Mouse (Mus musculus) adrenal gland, postnatal 4 days (tissue): ENCODE results near the gene Alox5ap. TPM values are rescaled to one million over a fixed set of nuclear protein-coding genes. Genes with fewer than 3 reads are reported as not detected.
A peak's percentile ranks its signal among the peaks of the same experiment; 100 is the strongest.

Source experiments
- DNase-seq, 2 experiments: peaks; one replicate each; pipeline ENCODE4 v3.0.0; 2021 to 2022; ENCODE audit warnings: low spot score in 2 of 2, mixed read lengths in 2 of 2
- total RNA-seq, 2 experiments: library from RNA; stranded (reverse); gene quantifications; 2 replicates each; pipeline ENCODE4 v1.2.3; 2021

Alox5ap gene
- total RNA-seq, 2 experiments from 2014 or later, result 9.6 to 12.8 TPM

- no peak for DNase-seq
Observed at GRCm38 (mm10) chr5:149298234-149298633, 33.7 kb downstream of the Alox5ap start.

GRCm38 (mm10) chr5:149312884-149313652, 48.5 kb downstream of the Alox5ap start:
- DNase-seq, result no peak

- no peak for DNase-seq
Observed at GRCm38 (mm10) chr5:149314514-149315081, 50.0 kb downstream of the Alox5ap start.

GRCm38 (mm10) chr5:149316926-149317325, 52.4 kb downstream of the Alox5ap start:
- DNase-seq, result no peak

- DNase-seq, result no peak
Observed at GRCm38 (mm10) chr5:149319874-149320323, 55.3 kb downstream of the Alox5ap start.

GRCm38 (mm10) chr5:149320534-149321482, 56.2 kb downstream of the Alox5ap start:
- DNase-seq, result peak in 1 of 2 experiments; percentile 14

- no peak for DNase-seq
Observed at GRCm38 (mm10) chr5:149321909-149322841, 57.6 kb downstream of the Alox5ap start.

GRCm38 (mm10) chr5:149322938-149323553, 58.5 kb downstream of the Alox5ap start:
- DNase-seq, result no peak

GRCm38 (mm10) chr5:149324739-149325138, 60.2 kb downstream of the Alox5ap start:
- DNase-seq, result no peak

- DNase-seq, result no peak
Observed at GRCm38 (mm10) chr5:149329098-149329887, 64.7 kb downstream of the Alox5ap start.

- DNase-seq, result no peak
Observed at GRCm38 (mm10) chr5:149330601-149331000, 66.0 kb downstream of the Alox5ap start.

- no peak for DNase-seq
Observed at GRCm38 (mm10) chr5:149331407-149332143, 67.0 kb downstream of the Alox5ap start.

- DNase-seq, result no peak
Observed at GRCm38 (mm10) chr5:149332787-149333186, 68.2 kb downstream of the Alox5ap start.

- DNase-seq, result no peak
Observed at GRCm38 (mm10) chr5:149333941-149334698, 69.6 kb downstream of the Alox5ap start.

GRCm38 (mm10) chr5:149335009-149335408, 70.4 kb downstream of the Alox5ap start:
- no peak for DNase-seq

- peak; percentile 54 to 60 for DNase-seq
Observed at GRCm38 (mm10) chr5:149335563-149336238, 71.1 kb downstream of the Alox5ap start.

GRCm38 (mm10) chr5:149337148-149337547, 72.6 kb downstream of the Alox5ap start:
- DNase-seq, result no peak
